Mouse (Mus musculus): Measurements from ENCODE around the gene Anks1b. TPM values are rescaled to one million over a fixed set of nuclear protein-coding genes. Genes with fewer than 3 reads are reported as not detected.

The Anks1b gene
- polyA plus RNA-seq, 1 experiment from 2014 or later: 0.80 TPM

DNA sequence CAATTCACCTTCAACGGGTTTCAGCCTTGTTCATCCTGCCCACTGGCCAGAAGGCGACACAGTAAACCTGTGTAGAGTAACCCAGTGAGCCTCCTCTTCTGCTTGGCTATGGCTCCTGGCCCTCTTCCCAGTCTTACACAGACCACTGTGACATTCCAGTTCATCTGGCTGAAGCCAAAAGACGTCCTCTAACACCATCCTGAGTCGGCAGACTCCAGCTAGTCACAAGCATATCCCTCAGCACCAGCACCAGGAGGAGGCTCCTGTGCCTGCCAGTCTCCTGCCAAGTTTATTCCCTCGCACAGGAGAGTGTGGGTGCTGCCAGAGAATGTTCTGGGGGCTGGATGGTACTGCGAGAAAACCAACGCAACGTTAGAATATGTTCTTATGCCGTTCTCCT, 879.8 kb downstream of the Anks1b start:
- Histone ChIP-seq H3K36me3 (ENCODE audit: control insufficient read depth, insufficient read depth, low read length) (no peaks in the 10 kb centered on the region), H3K4me2 (no peak overlapping the region), H3K27ac (ENCODE audit: low read depth, low read length) (no peak overlapping the region), H3K27me3 (replicated peaks; ENCODE audit: control insufficient read depth, insufficient read depth, low read length) (no peaks in the 10 kb centered on the region), H3K4me1 (replicated peaks; ENCODE audit: control insufficient read depth, insufficient read depth, low read length) (no peaks in the 10 kb centered on the region), H3K9me3 (ENCODE audit: control insufficient read depth, low read length) (no peaks in the 10 kb centered on the region), H3K9ac (ENCODE audit: low read depth, low read length) (no peak overlapping the region), H3K4me3 (ENCODE audit: low read depth, low read length) (no peak overlapping the region)
- ATAC-seq (replicated peaks; ENCODE audit: low FRiP score) (no peak), DNase-seq (ENCODE audit: low spot score) (no peak)
- WGBS: 75% methylated on average over 9 of the region's 9 CpGs

DNA sequence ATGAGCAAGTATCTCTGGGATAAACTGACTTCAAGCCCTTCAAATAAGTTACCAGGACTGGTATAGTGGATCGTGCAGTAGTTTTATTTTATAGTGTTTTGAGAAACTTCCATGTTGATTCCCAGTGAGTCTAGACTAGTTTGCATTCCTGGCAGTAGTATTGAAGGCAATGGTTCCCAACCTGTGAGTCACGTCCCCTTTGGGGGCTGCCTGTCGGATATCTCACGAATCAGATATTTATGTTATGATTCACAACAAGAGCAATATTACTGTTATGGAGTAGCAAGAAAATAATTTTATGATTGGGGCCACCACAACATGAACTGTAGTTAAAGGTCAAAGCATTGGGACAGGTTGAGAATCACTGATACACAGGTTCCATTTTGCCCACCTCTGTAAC, 884.5 kb downstream of the Anks1b start:
- WGBS: 80% methylated on average over 4 of the region's 4 CpGs
- no peak overlapping the region for H3K4me3 ChIP-seq (ENCODE audit: low read depth, low read length)
- H3K27me3 ChIP-seq (replicated peaks; ENCODE audit: control insufficient read depth, insufficient read depth, low read length): no peaks in the 10 kb centered on the region
- no peak for ATAC-seq (replicated peaks; ENCODE audit: low FRiP score)
- no peaks in the 10 kb centered on the region for H3K4me1 ChIP-seq (replicated peaks; ENCODE audit: control insufficient read depth, insufficient read depth, low read length)
- DNase-seq (ENCODE audit: low spot score): no peak
- no peaks in the 10 kb centered on the region for H3K9me3 ChIP-seq (ENCODE audit: control insufficient read depth, low read length)
- no peak overlapping the region for H3K9ac ChIP-seq (ENCODE audit: low read depth, low read length)
- H3K4me2 ChIP-seq: no peak overlapping the region
- H3K36me3 ChIP-seq (ENCODE audit: control insufficient read depth, insufficient read depth, low read length): no peaks in the 10 kb centered on the region
- no peak overlapping the region for H3K27ac ChIP-seq (ENCODE audit: low read depth, low read length)

DNA sequence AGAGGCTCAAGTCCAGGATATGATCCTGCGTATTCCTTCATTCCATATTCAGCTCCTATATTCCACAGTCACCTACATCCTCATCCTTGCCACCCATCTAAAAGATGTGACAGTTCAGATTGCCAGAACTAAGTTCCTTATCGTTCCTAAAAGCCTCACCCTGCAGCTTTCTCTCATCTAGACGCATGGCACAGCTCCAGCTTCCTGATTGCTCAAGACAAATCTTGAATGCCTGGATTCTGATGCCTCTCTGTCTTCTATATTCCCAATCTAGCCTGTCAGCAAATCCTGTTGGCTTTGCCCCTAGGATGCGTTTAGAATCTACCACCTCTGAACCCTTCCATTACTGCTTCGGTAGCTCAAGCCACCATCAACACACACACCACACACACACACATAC, 886.6 kb downstream of the Anks1b start:
- H3K27me3 ChIP-seq (replicated peaks; ENCODE audit: control insufficient read depth, insufficient read depth, low read length): no peaks in the 10 kb centered on the region
- ATAC-seq (replicated peaks; ENCODE audit: low FRiP score) (no peak), DNase-seq (ENCODE audit: low spot score) (no peak)
- H3K4me1 ChIP-seq (replicated peaks; ENCODE audit: control insufficient read depth, insufficient read depth, low read length): no peaks in the 10 kb centered on the region
- WGBS: 85% methylated on average over 5 of the region's 5 CpGs
- no peak overlapping the region for H3K4me3 ChIP-seq (ENCODE audit: low read depth, low read length)
- H3K9ac ChIP-seq (ENCODE audit: low read depth, low read length): no peak overlapping the region
- H3K27ac ChIP-seq (ENCODE audit: low read depth, low read length): no peak overlapping the region
- H3K4me2 ChIP-seq: no peak overlapping the region
- H3K36me3 ChIP-seq (ENCODE audit: control insufficient read depth, insufficient read depth, low read length): no peaks in the 10 kb centered on the region
- H3K9me3 ChIP-seq (ENCODE audit: control insufficient read depth, low read length): no peaks in the 10 kb centered on the region

DNA sequence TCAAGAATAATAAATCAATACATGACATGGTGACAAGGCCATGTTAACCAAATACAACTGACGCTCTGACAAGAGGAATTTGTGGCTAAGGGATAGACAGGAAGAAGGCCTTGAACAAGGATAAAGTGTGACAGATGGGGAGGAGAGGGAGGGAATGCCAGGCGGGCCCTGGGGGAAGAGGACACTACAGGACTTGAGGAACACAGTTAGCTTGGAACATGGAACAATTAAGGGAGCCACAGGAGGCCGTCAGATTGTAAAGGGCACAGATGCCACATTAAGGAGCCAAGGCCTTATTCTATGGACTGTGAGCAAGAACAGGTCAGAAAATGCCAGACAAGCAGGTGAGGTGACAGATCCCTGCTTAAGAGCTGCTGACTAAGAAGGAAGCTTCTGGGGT, 893.0 kb downstream of the Anks1b start:
- no peak for ATAC-seq (replicated peaks; ENCODE audit: low FRiP score)
- WGBS: 61% methylated on average over 3 of the region's 3 CpGs
- no peak for DNase-seq (ENCODE audit: low spot score)
- Histone ChIP-seq H3K4me3 (ENCODE audit: low read depth, low read length) (no peak overlapping the region), H3K4me2 (no peak overlapping the region), H3K9me3 (ENCODE audit: control insufficient read depth, low read length) (no peaks in the 10 kb centered on the region), H3K27me3 (replicated peaks; ENCODE audit: control insufficient read depth, insufficient read depth, low read length) (no peaks in the 10 kb centered on the region), H3K36me3 (ENCODE audit: control insufficient read depth, insufficient read depth, low read length) (no peaks in the 10 kb centered on the region), H3K27ac (ENCODE audit: low read depth, low read length) (no peak overlapping the region), H3K4me1 (replicated peaks; ENCODE audit: control insufficient read depth, insufficient read depth, low read length) (no peaks in the 10 kb centered on the region), H3K9ac (ENCODE audit: low read depth, low read length) (no peak overlapping the region)

DNA sequence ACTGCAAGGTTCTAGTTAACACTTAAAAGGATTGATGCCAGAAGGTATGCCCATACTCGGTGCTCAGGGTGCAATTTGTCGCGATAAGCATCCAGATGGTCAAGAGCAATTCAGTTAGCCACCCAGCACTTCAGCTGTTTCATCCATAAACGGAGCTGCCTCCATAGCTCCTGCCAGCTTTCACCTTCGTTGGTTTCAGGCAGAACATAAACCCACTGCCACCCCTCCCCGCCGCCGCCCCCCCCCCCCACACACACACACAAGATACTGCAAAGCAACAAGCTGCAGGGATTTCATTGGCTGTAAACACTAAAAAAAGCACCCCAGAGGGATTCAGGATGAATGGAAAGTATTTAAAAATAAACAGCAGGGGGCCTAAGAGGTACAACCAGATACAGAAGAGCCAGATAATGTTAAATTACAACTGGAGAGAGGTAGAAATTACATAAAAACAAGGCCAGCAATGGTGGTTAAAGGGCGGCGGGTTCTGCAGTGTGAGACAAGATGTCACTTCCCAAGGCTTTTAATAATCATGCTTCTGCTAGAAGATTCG, 897.2 kb downstream of the Anks1b start:
- Histone ChIP-seq H3K4me2 (no peak overlapping the region), H3K27me3 (replicated peaks; ENCODE audit: control insufficient read depth, insufficient read depth, low read length) (no peaks in the 10 kb centered on the region; the same call in 1 of the 2 replicates), H3K9ac (ENCODE audit: low read depth, low read length) (no peak overlapping the region), H3K9me3 (ENCODE audit: control insufficient read depth, low read length) (no peaks in the 10 kb centered on the region), H3K27ac (ENCODE audit: low read depth, low read length) (no peak overlapping the region), H3K4me3 (ENCODE audit: low read depth, low read length) (no peak overlapping the region), H3K36me3 (ENCODE audit: control insufficient read depth, insufficient read depth, low read length) (no peaks in the 10 kb centered on the region), H3K4me1 (replicated peaks; ENCODE audit: control insufficient read depth, insufficient read depth, low read length) (no peaks in the 10 kb centered on the region)
- 37% methylated on average over 11 of the region's 11 CpGs for WGBS
- no peak for DNase-seq (ENCODE audit: low spot score)
- no peak for ATAC-seq (replicated peaks; ENCODE audit: low FRiP score)

DNA sequence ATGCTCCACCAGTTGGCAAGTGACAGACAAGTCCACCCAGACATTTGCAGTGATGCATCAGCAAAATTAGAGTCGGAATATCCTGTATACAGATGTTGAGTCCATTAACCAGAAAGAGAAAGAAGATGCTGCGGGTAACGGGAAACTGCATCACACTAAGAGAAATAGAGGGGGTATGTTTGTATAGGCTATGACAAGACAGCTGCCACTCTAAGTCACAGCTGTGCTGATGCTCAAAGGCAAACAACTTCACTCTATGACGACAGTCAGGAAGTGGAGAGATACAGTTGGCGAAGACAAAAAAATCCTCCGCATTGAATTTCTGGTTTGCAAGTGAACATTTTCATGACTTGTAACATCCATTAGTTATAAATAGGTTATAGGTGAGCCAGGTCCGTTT, 897.7 kb downstream of the Anks1b start:
- no peak overlapping the region for H3K9ac ChIP-seq (ENCODE audit: low read depth, low read length)
- no peak overlapping the region for H3K4me2 ChIP-seq
- H3K36me3 ChIP-seq (ENCODE audit: control insufficient read depth, insufficient read depth, low read length): no peaks in the 10 kb centered on the region
- H3K9me3 ChIP-seq (ENCODE audit: control insufficient read depth, low read length): no peaks in the 10 kb centered on the region
- H3K4me1 ChIP-seq (replicated peaks; ENCODE audit: control insufficient read depth, insufficient read depth, low read length): no peaks in the 10 kb centered on the region
- DNase-seq (ENCODE audit: low spot score): no peak
- no peak overlapping the region for H3K27ac ChIP-seq (ENCODE audit: low read depth, low read length)
- WGBS: 53% methylated on average over 7 of the region's 7 CpGs
- ATAC-seq (replicated peaks; ENCODE audit: low FRiP score): no peak
- no peak overlapping the region for H3K4me3 ChIP-seq (ENCODE audit: low read depth, low read length)
- H3K27me3 ChIP-seq (replicated peaks; ENCODE audit: control insufficient read depth, insufficient read depth, low read length): no peaks in the 10 kb centered on the region; the same call in 1 of the 2 replicates

DNA sequence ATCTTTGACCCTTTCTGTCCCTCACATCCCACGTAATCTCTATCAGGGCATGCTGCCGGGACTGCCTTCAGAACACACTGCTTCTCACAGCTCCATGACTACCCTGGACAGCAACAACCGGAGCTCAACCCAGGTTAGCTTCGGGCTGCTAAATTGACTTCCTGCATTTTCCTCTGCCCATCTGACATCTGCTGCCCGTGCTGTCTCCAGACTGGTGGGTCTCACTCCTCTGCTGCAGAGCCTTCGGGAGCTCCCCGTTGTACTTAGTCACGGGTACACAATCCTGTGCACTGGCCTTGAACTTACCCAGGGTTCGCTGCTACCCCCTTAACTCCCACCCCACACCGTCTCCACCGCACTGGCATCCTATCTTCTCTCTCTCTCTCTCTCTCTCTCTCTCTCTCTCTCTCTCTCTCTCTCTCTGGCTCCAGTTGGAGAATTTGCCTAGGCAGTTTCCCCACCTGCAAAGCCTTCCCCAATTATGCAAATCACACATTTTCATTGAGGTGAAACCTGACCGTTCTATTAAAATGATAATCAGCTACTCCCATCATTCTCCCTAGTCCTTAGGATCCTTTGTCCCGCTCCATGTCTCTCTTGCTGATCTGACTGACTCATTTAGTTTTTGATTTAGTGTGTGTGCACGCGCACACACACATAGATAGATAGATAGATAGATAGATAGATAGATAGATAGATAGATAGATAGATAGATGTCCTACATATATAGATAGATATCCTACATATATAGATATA, 898.3 kb downstream of the Anks1b start:
- Histone ChIP-seq H3K9me3 (ENCODE audit: control insufficient read depth, low read length) (no peaks in the 10 kb centered on the region), H3K9ac (ENCODE audit: low read depth, low read length) (no peak overlapping the region), H3K27ac (ENCODE audit: low read depth, low read length) (no peak overlapping the region), H3K4me3 (ENCODE audit: low read depth, low read length) (no peak overlapping the region), H3K4me2 (no peak overlapping the region), H3K4me1 (replicated peaks; ENCODE audit: control insufficient read depth, insufficient read depth, low read length) (no peaks in the 10 kb centered on the region), H3K36me3 (ENCODE audit: control insufficient read depth, insufficient read depth, low read length) (no peaks in the 10 kb centered on the region), H3K27me3 (replicated peaks; ENCODE audit: control insufficient read depth, insufficient read depth, low read length) (no peaks in the 10 kb centered on the region; the same call in 1 of the 2 replicates)
- ATAC-seq (replicated peaks; ENCODE audit: low FRiP score): no peak
- no peak for DNase-seq (ENCODE audit: low spot score)
- WGBS: 14% methylated on average over 15 of the region's 15 CpGs

DNA sequence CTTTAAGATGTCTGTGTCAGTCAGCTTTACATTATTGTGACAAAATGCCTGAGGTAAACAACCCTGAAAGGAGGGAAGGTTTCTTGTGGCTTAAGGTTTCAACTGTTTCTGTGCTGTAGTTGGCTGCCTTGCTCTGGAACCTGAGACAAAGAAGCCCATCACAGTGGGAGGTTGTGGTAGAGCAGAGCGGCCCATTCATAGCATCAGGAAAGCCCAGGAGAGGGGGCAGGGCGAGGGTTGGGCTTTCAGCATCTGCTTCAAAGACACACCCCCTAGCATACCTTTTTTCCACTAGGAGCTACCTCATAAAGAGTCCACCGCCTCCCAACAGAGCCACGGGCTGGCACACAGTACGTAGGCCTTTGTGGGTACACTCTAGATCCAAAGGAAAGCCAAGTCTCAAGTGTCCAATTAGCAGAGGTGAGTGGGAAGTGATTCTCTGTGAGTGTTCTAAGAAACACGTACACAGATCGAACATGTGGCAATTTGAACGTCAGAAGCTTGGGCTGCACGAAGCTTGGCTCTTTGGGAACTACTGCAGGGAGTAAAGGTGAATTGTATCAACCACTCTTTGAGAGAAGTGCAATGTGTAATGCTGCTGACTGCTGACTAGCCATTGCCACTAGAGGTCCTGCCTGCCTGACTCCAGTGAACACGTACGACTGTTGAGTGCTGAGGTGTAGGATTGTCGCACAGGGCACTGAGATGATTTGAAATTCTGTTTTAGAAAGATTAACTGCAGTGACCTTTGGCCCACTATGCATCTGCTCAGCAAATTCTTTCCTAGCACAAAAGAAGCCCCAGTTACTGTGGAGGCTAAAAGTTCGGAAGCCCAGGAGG, 906.5 kb downstream of the Anks1b start:
- 58% methylated on average over 13 of the region's 13 CpGs for WGBS
- H3K4me1 ChIP-seq (replicated peaks; ENCODE audit: control insufficient read depth, insufficient read depth, low read length): no peaks in the 10 kb centered on the region

More for the DNA sequence above, 906.5 kb downstream of the Anks1b start:
- Histone ChIP-seq H3K4me2 (no peak overlapping the region), H3K9ac (ENCODE audit: low read depth, low read length) (no peak overlapping the region), H3K27ac (ENCODE audit: low read depth, low read length) (no peak overlapping the region), H3K27me3 (replicated peaks; ENCODE audit: control insufficient read depth, insufficient read depth, low read length) (no peaks in the 10 kb centered on the region), H3K36me3 (ENCODE audit: control insufficient read depth, insufficient read depth, low read length) (no peaks in the 10 kb centered on the region), H3K9me3 (ENCODE audit: control insufficient read depth, low read length) (no peaks in the 10 kb centered on the region), H3K4me3 (ENCODE audit: low read depth, low read length) (no peak overlapping the region)
- ATAC-seq (replicated peaks; ENCODE audit: low FRiP score) (no peak), DNase-seq (ENCODE audit: low spot score) (no peak)

Data from liver, embryonic 11.5 days (tissue).